Comparison of ENCODE assay signal across 8 mouse cellular contexts in genomic region chr4:34686874-34687567, GRCm38 (mm10). TPM values are rescaled to one million over a fixed set of nuclear protein-coding genes. Genes with fewer than 3 reads are reported as not detected.
DNase-seq lines count a peak whose midpoint lies in the region; ATAC-seq and TF ChIP-seq lines count a peak whose summit lies in the region.

Gene Slc35a1, minus strand, starts transcription at chr4:34687438.

- H3K4me1 ChIP-seq in cortical plate, adult 2 months (ENCODE audit: control insufficient read depth, insufficient read depth, low read length), result no peaks in the 10 kb centered on the region; the same call in 1 of the 2 replicates

- peak within 1 kb of the TSS; percentile 97 for H3K4me3 ChIP-seq in cortical plate, adult 2 months (ENCODE audit: insufficient read depth, low read length)

- DNase-seq in gastrocnemius, adult 8-10 months (ENCODE audit: low spot score in 2 of 2), result peak; percentile 86 to 91
- peak; percentile 90 for DNase-seq in induced T-regulatory cell, adult 2 months (ENCODE audit: low read depth)
- peak; percentile 90 to 94 for DNase-seq in left cerebral cortex, adult 9 months (ENCODE audit: low spot score in 2 of 2)
- DNase-seq in right cerebral cortex, postnatal 14 days, result peak; percentile 95
- peak; percentile 84 to 92 for DNase-seq in urinary bladder, postnatal 36 days (ENCODE audit: low spot score in 2 of 2)

- H3K27ac ChIP-seq in cortical plate, adult 2 months (ENCODE audit: insufficient read depth, low read length), result peak within 1 kb of the TSS; percentile 98

- TF ChIP-seq POLR2A in cortical plate, adult 2 months (IDR thresholded peaks at IDR 0.05; ENCODE audit: extremely low read depth, insufficient read depth, low read length), result peak; percentile 73; the same call in 1 of the 2 replicates

- ATAC-seq in activated CD4-positive, CD25-positive, alpha-beta regulatory T cell, adult 4 months, result peak; percentile 93
- ATAC-seq in megakaryocyte progenitor cell, adult 5-6 weeks (replicated peaks; ENCODE audit: poor library complexity), result peak; percentile 97

- TF ChIP-seq CTCF in cortical plate, adult 2 months (IDR thresholded peaks at IDR 0.05; ENCODE audit: extremely low read depth, insufficient read depth, low read length), result no peak

RNA-seq across cellular contexts. Expression of gene Slc35a1, which starts in this region (rescaled TPM):
- 10 to 100 TPM; 28.8 to 34.3 TPM for polyA plus RNA-seq in activated CD4-positive, CD25-positive, alpha-beta regulatory T cell, adult 4 months (2017; shearing (Covaris generic))
- 17.3 and 19.1 TPM in 2 replicates for polyA plus RNA-seq in cortical plate, adult 2 months (2012; rRNA removed)
- 10 to 100 TPM; 11.5 to 14.0 (median 13.7) TPM for total RNA-seq in gastrocnemius, adult 8-10 months (2022)
- 24.3 and 26.6 TPM in 2 replicates for total RNA-seq in megakaryocyte progenitor cell, adult 5-6 weeks (2015)
- total RNA-seq in megakaryocyte progenitor cell, adult 5-6 weeks (2017), result 25.8 and 26.8 TPM in 2 replicates

Comparison
In these comparisons a context has a peak if more than half of its experiments do, and no peak if none do; other contexts are left out.
1. Peak in every context shown above with its lines: DNase-seq, ATAC-seq, H3K4me3 ChIP-seq and H3K27ac ChIP-seq.